Mouse (Mus musculus): ENCODE data around the gene Rab11fip4. TPM values are rescaled to one million over a fixed set of nuclear protein-coding genes. Genes with fewer than 3 reads are reported as not detected.

Gene Rab11fip4
- total RNA-seq, 2 experiments from 2014 or later, result 0.07 to 0.38 TPM

DNA sequence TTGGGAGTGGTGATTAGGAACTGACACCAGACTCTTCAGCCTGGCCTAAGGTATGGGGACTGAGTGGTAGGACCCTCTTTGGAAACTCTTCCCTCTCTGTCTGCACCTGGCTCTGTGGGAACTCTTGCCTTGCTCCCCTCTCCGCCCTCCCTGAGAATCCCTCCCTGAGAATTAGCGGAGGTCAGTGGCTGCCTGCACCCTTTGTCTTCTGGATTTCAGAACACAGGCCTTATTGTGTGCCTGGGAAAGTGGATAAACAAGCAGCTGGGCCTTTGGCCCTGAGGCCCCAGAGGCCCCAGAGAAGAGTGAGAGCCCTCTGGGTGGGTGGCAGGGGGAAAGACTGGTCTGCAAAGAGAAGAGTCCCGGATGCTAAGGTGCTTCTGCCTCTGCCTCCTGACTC, 22.1 kb downstream of the Rab11fip4 start:
- intact Hi-C loops (cut with DNase I), result no loop called here
- no peak for DNase-seq

GRCm38 (mm10) chr11:79613711-79614110, 22.7 kb downstream of the Rab11fip4 start:
- DNase-seq, result no peak
- intact Hi-C loops (cut with DNase I), result no loop called here

DNA sequence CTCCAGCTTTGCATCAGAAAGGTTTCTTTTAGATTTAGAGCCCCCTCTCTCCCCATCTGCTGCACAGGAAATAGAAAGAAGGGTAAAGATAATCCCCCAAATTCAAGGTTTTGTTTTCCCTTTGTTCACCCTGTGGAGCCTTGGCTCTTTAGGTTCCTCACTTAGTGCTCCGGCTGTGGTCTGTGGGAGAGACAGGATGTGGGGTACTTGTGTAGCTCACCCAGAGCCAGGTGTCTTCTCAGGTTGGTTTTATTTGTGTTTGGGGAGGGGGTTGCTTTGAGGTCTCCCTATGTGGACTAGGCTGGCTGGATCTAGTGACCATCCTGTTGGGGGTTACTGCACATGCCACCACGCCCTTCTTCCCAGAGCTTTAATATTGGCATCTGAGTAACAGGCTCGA, 23.9 kb downstream of the Rab11fip4 start:
- intact Hi-C loops (cut with DNase I), result no loop called here
- DNase-seq, result no peak

- intact Hi-C loops (cut with DNase I), result no loop called here
- peak; percentile 13 to 31 for DNase-seq
Observed at GRCm38 (mm10) chr11:79615871-79616270, 24.9 kb downstream of the Rab11fip4 start.

DNA sequence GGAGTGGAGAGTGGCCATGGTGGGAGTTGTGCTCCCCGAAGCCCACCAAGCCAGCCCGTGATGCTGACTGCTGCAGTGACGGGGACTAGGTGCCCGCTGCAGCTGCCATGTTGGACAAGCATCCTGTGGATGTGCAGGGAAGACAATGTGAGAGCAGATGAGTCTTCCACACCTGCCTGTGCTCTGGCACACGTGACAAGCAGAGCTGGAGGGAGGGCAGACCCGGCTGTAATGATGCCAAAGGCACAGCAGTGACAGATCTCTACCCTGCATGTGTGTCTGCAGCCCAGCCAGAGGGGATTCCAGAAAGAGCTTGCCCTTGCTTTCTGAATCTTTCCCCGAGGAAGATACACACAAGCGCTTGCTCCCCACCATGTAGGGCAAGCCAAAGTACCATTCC, 27.0 kb downstream of the Rab11fip4 start:
- intact Hi-C loops (cut with DNase I), result no loop called here

DNA sequence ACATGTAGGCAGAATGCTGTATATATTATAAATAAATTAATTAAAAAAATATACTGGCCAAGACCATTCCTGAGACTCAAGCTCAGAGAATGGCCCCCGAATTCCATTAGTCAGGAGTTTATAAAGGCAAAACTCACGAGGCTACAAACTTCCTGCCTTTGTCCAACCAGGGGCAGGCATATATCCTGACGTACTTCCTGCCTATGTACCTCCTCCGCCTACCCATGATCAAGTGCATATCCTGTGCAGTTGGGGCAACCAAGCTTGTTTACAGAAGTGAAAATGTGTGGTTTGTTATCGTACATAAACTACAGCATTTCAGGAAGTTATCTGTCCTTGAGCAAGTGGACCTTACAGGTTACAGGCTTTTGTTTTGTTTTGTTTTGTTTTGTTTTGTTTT, 32.0 kb downstream of the Rab11fip4 start:
- no peak for DNase-seq
- intact Hi-C loops (cut with DNase I), result loop anchor here (2.0 kb wide), 1 partner anchor 36 kb away; no protein-coding TSS in a partner anchor

More for the DNA sequence above, 27.0 kb downstream of the Rab11fip4 start:
- no peak for DNase-seq

- intact Hi-C loops (cut with DNase I), result loop anchor here (1.0 to 5.0 kb wide), 3 partner anchors 42 to 296 kb away; no protein-coding TSS in a partner anchor
- peak; percentile 77 to 82 for DNase-seq
Observed at GRCm38 (mm10) chr11:79624801-79625302, 33.8 kb downstream of the Rab11fip4 start.

- intact Hi-C loops (cut with DNase I), result loop anchor here (5.0 kb wide), 1 partner anchor 39 kb away; no protein-coding TSS in a partner anchor
- DNase-seq, result no peak
Observed at GRCm38 (mm10) chr11:79628716-79629115, 37.7 kb downstream of the Rab11fip4 start.

GRCm38 (mm10) chr11:79629752-79630374, 38.9 kb downstream of the Rab11fip4 start:
- intact Hi-C loops (cut with DNase I), result loop anchor here (5.0 kb wide), 1 partner anchor 37 kb away; no protein-coding TSS in a partner anchor

DNA sequence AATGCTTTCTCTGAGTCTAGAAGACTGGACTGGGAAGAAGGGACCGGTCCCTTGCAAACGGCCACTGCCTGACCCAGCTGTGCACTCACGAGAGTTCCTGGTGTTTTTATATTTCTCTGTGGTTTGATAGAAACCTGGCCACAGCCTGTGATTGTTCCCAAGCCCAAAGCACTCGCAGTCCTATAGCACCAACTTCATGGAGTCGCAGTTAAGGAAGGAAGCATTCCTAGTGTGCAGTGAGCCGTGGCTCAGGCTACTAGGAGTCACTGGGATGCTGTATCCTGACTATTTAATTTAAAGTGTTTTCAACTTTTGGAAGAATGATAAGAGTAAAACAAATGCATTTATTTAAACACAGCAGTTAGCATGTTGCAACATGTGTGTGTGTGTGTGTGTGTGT, 39.5 kb downstream of the Rab11fip4 start:
- intact Hi-C loops (cut with DNase I), result no loop called here
- no peak for DNase-seq

More at GRCm38 (mm10) chr11:79629752-79630374, 38.9 kb downstream of the Rab11fip4 start:
- DNase-seq, result no peak

DNA sequence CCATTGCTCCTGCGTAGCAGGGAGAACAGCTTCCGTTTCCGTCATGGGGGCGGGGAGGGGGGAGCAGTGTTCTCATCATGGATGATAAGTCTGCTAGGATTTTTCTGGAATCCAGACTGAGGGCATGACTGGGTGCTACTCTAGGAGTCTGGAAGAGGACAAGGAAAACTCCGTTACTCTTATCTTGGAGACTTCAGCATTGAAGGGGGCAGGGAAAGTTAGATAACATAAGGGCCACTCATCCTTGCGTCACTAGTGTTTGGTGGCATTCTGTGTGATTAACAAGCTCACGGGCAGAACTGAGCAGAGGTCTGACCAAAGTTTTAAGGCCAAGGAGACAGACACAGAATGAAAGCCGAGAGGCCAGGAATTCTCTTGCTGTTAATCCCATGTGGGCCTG, 42.4 kb downstream of the Rab11fip4 start:
- DNase-seq, result no peak
- intact Hi-C loops (cut with DNase I), result no loop called here

DNA sequence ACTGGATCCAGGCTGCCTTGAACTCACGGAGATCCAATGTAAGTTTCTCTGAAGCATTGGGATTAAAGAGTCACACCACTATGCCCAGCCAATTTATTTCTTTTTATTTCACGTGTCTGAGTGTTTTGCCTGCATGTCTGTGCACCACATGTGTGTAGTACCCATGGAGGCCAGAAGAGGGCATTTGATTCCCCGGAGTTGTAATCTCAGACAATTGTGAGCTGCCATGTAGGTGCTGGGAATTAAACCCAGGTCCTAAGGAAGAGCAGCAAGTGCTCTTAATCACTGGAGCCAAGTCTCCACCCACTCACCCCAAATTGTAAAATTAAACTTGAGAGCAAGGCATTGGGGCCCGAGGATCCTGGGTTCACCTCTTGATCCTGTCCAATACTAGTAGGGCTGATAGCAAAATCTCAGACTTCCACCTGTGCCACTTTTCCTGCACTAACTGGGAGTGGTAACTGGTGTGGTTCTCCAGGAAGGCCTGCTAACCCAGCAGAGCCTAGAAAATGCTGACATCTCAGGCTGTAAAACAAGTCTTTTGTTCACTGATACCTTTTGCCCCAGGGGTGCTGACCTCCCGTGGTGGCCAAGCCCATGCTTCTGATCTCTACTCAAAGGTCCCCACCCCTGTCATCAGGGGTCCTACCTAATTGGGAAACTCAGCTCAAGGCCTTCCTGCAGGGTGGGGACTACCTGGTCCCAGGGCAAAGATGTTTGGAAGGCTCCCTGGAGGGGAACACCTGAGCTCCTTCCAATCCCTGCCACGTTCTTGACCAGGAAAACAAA, 44.8 kb downstream of the Rab11fip4 start:
- DNase-seq, result no peak
- intact Hi-C loops (cut with DNase I), result no loop called here

- intact Hi-C loops (cut with DNase I), result no loop called here
- DNase-seq, result no peak
Observed at GRCm38 (mm10) chr11:79636481-79636880, 45.5 kb downstream of the Rab11fip4 start.

DNA sequence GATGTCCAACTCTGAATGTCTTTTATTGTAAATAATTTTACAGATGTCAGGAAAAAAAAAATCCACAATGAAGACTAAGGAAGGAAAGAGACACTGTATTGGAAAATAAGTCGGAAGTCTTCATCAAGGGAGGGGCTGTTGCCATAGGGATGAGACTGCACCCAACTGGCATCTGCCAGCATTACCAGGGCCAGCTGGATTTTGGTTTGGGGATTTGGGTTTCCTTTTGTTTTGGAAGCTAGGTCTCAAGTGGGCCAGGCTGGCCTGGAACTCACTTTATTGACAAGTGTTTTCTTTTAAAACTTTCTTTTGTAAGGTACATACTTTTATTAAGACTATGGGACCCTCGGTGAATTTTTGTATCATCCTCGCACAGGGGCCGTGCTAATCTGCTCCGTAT, 47.7 kb downstream of the Rab11fip4 start:
- intact Hi-C loops (cut with DNase I), result no loop called here
- no peak for DNase-seq

DNA sequence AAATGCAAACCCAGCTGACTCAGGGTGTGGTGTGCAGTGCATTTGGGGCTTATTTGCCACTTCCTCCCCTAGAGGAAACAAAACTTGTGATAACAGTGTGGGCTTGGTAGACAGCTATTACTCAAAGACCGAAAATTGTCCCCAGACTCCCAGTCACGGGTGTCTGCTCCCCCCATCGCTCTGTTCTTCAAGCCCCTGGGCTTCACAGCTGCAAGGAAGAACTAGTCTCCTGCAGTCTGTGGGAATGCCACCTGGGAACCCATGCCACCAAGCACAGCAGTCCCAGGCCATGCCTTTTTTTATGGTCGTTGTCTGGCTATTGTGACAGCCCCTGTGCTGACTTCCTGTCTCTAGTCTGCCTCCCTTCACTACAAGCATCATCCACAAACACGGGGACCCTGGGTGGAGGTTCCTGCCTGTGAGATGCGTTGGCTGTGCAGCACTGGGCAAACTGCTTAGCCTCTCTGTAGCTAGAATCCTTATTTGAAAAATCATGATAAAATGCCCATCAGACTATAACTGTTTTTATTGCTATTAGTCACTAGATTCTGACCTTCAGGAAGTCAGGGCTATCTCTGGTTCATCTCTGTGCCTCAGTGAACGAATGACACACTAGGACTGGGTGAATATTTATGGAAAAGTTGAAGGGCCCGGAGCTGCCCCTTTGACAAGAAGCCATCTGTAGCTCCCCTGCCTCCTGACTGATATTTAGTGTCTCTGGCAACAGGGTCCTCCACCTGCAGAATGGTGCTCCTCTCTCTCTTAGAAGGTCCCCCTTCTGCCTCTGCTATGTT, 50.1 kb downstream of the Rab11fip4 start:
- intact Hi-C loops (cut with DNase I), result no loop called here
- DNase-seq, result no peak

GRCm38 (mm10) chr11:79643730-79644129, 52.7 kb downstream of the Rab11fip4 start:
- intact Hi-C loops (cut with DNase I), result no loop called here

GRCm38 (mm10) chr11:79644717-79645191, 53.7 kb downstream of the Rab11fip4 start:
- peak; percentile 50 to 62 for DNase-seq
- intact Hi-C loops (cut with DNase I), result no loop called here

More at GRCm38 (mm10) chr11:79643730-79644129, 52.7 kb downstream of the Rab11fip4 start:
- DNase-seq, result no peak

DNA sequence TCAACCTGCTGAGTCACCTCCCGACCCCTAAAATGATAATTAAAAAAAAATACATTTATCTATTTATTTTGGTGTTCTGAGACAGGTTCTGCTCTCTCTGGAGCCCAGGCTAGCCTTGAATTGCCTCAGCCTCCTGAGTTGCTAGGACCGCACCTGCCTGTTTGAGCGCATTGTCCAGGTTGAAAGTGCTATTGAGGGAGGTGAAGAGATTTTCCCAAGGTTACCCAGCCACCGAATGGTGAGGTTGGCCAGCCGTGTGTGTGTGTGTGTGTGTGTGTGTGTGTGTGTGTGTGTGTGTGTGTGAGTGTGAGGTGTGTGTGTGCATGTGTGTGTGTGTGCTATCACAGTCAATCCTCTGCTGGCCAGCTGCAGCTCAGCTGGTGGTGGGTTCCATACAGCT, 55.0 kb downstream of the Rab11fip4 start:
- DNase-seq, result no peak
- intact Hi-C loops (cut with DNase I), result no loop called here

- no peak for DNase-seq
Observed at GRCm38 (mm10) chr11:79646467-79647070, 55.6 kb downstream of the Rab11fip4 start.

DNA sequence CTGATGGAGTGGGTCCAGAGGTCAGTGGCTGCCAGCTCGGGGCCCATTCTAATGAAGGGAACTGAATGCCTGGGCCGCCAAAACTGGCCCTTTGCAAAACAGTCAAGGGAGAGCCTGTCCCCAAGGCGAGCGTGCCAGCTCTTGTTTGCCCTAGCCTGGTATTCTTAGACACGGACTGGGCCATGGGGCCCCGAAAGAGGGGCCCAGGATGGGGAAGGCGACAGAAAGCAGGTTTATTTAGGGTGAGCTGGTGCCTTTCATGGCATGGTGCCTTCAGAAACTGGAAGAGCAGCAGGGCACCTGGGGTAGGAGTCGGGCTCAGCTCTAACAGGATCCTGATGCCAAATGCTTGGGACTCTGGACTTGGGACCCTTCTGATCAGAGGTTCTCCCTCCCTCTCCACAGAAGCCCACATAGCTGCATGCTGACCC, 56.1 kb downstream of the Rab11fip4 start:
- intact Hi-C loops (cut with DNase I), result no loop called here
- peak; percentile 38 to 39 for DNase-seq

More at GRCm38 (mm10) chr11:79646467-79647070, 55.6 kb downstream of the Rab11fip4 start:
- intact Hi-C loops (cut with DNase I), result no loop called here

All from heart, postnatal 10 days (tissue).